Mouse (Mus musculus) bone marrow macrophage, adult 2 months (primary cell): ENCODE measurements around the gene Rtp3.

Source experiments
- CTCF ChIP-seq: IDR thresholded peaks from 2 replicates; pipeline ENCODE4 v1.5.1; 2012; ENCODE audit warnings: low read depth, mild to moderate bottlenecking, low read length, moderate library complexity
- POLR2A ChIP-seq: IDR thresholded peaks from 2 replicates; pipeline ENCODE4 v1.6.1; 2012; ENCODE audit warnings: mild to moderate bottlenecking, low read depth, low read length, borderline replicate concordance

GRCm38 (mm10) chr9:110965062-110965909 is 25.1 kb downstream of the Rtp3 start:
- no peak for TF ChIP-seq CTCF
- TF ChIP-seq POLR2A = no peak
